Mouse (Mus musculus): ENCODE data around the gene H2afy2.

GRCm38 (mm10) chr10:61830817-61831216, 46.9 kb upstream of the H2afy2 start:
- TF ChIP-seq SIN3A (IDR thresholded peaks at IDR 0.05; ENCODE audit: low read length) (no peak), EP300 (IDR thresholded peaks at IDR 0.05; ENCODE audit: low read length) (no peak), POLR2A (IDR thresholded peaks at IDR 0.05; ENCODE audit: low read depth, low read length) (no peak), MAX (IDR thresholded peaks at IDR 0.05; ENCODE audit: low read length) (no peak), ETS1 (conservative IDR thresholded peaks at IDR 0.05; ENCODE audit: low read depth, low read length) (no peak), CHD2 (IDR thresholded peaks at IDR 0.05; ENCODE audit: low read length) (no peak), ZNF384 (IDR thresholded peaks at IDR 0.05; ENCODE audit: low read depth, low read length) (no peak), NRF1 (IDR thresholded peaks at IDR 0.05; ENCODE audit: low read depth, low read length) (no peak), RCOR1 (conservative IDR thresholded peaks at IDR 0.05; ENCODE audit: low read depth, low read length) (no peak)

All from CH12.LX (cell line).